Mouse (Mus musculus): Measurements from ENCODE around the gene Rhou. TPM values are rescaled to one million over a fixed set of nuclear protein-coding genes. Genes with fewer than 3 reads are reported as not detected.

The Rhou gene
- polyA plus RNA-seq, 1 experiment from 2014 or later = 7.3 TPM

- Histone ChIP-seq H3K36me3 (ENCODE audit: control insufficient read depth, insufficient read depth, low read length) (no peaks in the 10 kb centered on the region), H3K9ac (ENCODE audit: low read length) (no peak overlapping the region), H3K4me1 (replicated peaks; ENCODE audit: control insufficient read depth, insufficient read depth) (no peaks in the 10 kb centered on the region; the same call in none of the 2 replicates), H3K4me2 (replicated peaks; ENCODE audit: low read depth) (no peak overlapping the region), H3K27ac (replicated peaks) (no peak overlapping the region), H3K4me3 (ENCODE audit: low read depth, low read length) (no peak overlapping the region), H3K9me3 (ENCODE audit: control insufficient read depth, low read length) (no peaks in the 10 kb centered on the region), H3K27me3 (ENCODE audit: control insufficient read depth, insufficient read depth, low read length) (no peaks in the 10 kb centered on the region)
- TF ChIP-seq CTCF (IDR thresholded peaks at IDR 0.05; ENCODE audit: low read depth) (no peak), EP300 (optimal IDR thresholded peaks at IDR 0.05) (no peak)
- DNase-seq (ENCODE audit: low spot score) = peak; percentile 68
- peak; percentile 72 for ATAC-seq (ENCODE audit: low FRiP score, low TSS enrichment)
- WGBS = 78% methylated on average over 9 of the region's 9 CpGs
These were observed 8.5 kb upstream of the Rhou start for GRCm38 (mm10) chr8:123645229-123645628.

GRCm38 (mm10) chr8:123648245-123649170, 5.2 kb upstream of the Rhou start:
- ATAC-seq (ENCODE audit: low FRiP score, low TSS enrichment) = peak; percentile 30; the same call in 1 of the 2 replicates
- Histone ChIP-seq H3K4me2 (replicated peaks; ENCODE audit: low read depth) (peak overlapping the region; percentile 27; the same call in 1 of the 2 replicates), H3K27ac (replicated peaks) (0 out of 2 replicates have a peak overlapping the region, but pooled peaks have one; percentile 24), H3K4me3 (ENCODE audit: low read depth, low read length) (no peak overlapping the region), H3K9ac (ENCODE audit: low read length) (no peak overlapping the region), H3K9me3 (ENCODE audit: control insufficient read depth, low read length) (no peaks in the 10 kb centered on the region), H3K27me3 (ENCODE audit: control insufficient read depth, insufficient read depth, low read length) (no peaks in the 10 kb centered on the region), H3K36me3 (ENCODE audit: control insufficient read depth, insufficient read depth, low read length) (no peaks in the 10 kb centered on the region), H3K4me1 (replicated peaks; ENCODE audit: control insufficient read depth, insufficient read depth) (no peaks in the 10 kb centered on the region; the same call in none of the 2 replicates)
- DNase-seq (ENCODE audit: low spot score) = peak; percentile 37
- WGBS = 42% methylated on average over 17 of the region's 17 CpGs
- no peak for TF ChIP-seq EP300 (optimal IDR thresholded peaks at IDR 0.05)
- TF ChIP-seq CTCF (IDR thresholded peaks at IDR 0.05; ENCODE audit: low read depth) = no peak

- H3K9ac ChIP-seq (ENCODE audit: low read length) = no peak overlapping the region
- no peak overlapping the region for H3K4me3 ChIP-seq (ENCODE audit: low read depth, low read length)
- H3K4me2 ChIP-seq (replicated peaks; ENCODE audit: low read depth) = no peak overlapping the region
- no peak for ATAC-seq (ENCODE audit: low FRiP score, low TSS enrichment)
- TF ChIP-seq CTCF (IDR thresholded peaks at IDR 0.05; ENCODE audit: low read depth) = no peak
- no peak for TF ChIP-seq EP300 (optimal IDR thresholded peaks at IDR 0.05)
- H3K9me3 ChIP-seq (ENCODE audit: control insufficient read depth, low read length) = no peaks in the 10 kb centered on the region
- no peaks in the 10 kb centered on the region; the same call in none of the 2 replicates for H3K4me1 ChIP-seq (replicated peaks; ENCODE audit: control insufficient read depth, insufficient read depth)
- no peak overlapping the region for H3K27ac ChIP-seq (replicated peaks)
- peak; percentile 36 for DNase-seq (ENCODE audit: low spot score)
- H3K27me3 ChIP-seq (ENCODE audit: control insufficient read depth, insufficient read depth, low read length) = no peaks in the 10 kb centered on the region
- H3K36me3 ChIP-seq (ENCODE audit: control insufficient read depth, insufficient read depth, low read length) = no peaks in the 10 kb centered on the region
- WGBS = 45% methylated on average over 12 of the region's 12 CpGs
These were observed 4.2 kb upstream of the Rhou start for GRCm38 (mm10) chr8:123649483-123649882.

- Histone ChIP-seq H3K9ac (ENCODE audit: low read length) (no peak overlapping the region), H3K9me3 (ENCODE audit: control insufficient read depth, low read length) (no peaks in the 10 kb centered on the region), H3K27ac (replicated peaks) (no peak overlapping the region), H3K4me2 (replicated peaks; ENCODE audit: low read depth) (no peak overlapping the region), H3K4me1 (replicated peaks; ENCODE audit: control insufficient read depth, insufficient read depth) (no peaks in the 10 kb centered on the region; the same call in none of the 2 replicates), H3K36me3 (ENCODE audit: control insufficient read depth, insufficient read depth, low read length) (no peaks in the 10 kb centered on the region), H3K4me3 (ENCODE audit: low read depth, low read length) (no peak overlapping the region), H3K27me3 (ENCODE audit: control insufficient read depth, insufficient read depth, low read length) (no peaks in the 10 kb centered on the region)
- no peak for ATAC-seq (ENCODE audit: low FRiP score, low TSS enrichment)
- TF ChIP-seq CTCF (IDR thresholded peaks at IDR 0.05; ENCODE audit: low read depth) (no peak), EP300 (optimal IDR thresholded peaks at IDR 0.05) (no peak)
- 81% methylated on average over 5 of the region's 5 CpGs for whole genome bisulfite sequencing
- DNase-seq (ENCODE audit: low spot score) = no peak
These were observed 2.2 kb upstream of the Rhou start for GRCm38 (mm10) chr8:123651390-123652098.

- no peak overlapping the region for H3K27ac ChIP-seq (replicated peaks)
- ATAC-seq (ENCODE audit: low FRiP score, low TSS enrichment) = no peak
- no peaks in the 10 kb centered on the region for H3K27me3 ChIP-seq (ENCODE audit: control insufficient read depth, insufficient read depth, low read length)
- DNase-seq (ENCODE audit: low spot score) = no peak
- no peak overlapping the region for H3K4me2 ChIP-seq (replicated peaks; ENCODE audit: low read depth)
- 66% methylated on average over 4 of the region's 4 CpGs for WGBS
- no peak overlapping the region for H3K4me3 ChIP-seq (ENCODE audit: low read depth, low read length)
- H3K9ac ChIP-seq (ENCODE audit: low read length) = no peak overlapping the region
- TF ChIP-seq EP300 (optimal IDR thresholded peaks at IDR 0.05) (no peak), CTCF (IDR thresholded peaks at IDR 0.05; ENCODE audit: low read depth) (peak; percentile 54)
- H3K9me3 ChIP-seq (ENCODE audit: control insufficient read depth, low read length) = no peaks in the 10 kb centered on the region
- H3K4me1 ChIP-seq (replicated peaks; ENCODE audit: control insufficient read depth, insufficient read depth) = no peaks in the 10 kb centered on the region; the same call in none of the 2 replicates
- H3K36me3 ChIP-seq (ENCODE audit: control insufficient read depth, insufficient read depth, low read length) = no peaks in the 10 kb centered on the region
These were observed 1.1 kb upstream of the Rhou start for GRCm38 (mm10) chr8:123652641-123653040.

Measured in stomach, postnatal 0 days (tissue).